Mouse (Mus musculus) liver, postnatal 0 days (tissue): ENCODE results near the gene Rbfox1.

ENCODE experiments used
- CTCF ChIP-seq: sonication (generic); IDR thresholded peaks from 2 replicates; pipeline ENCODE4 v1.5.1; 2016; ENCODE audit warnings: antibody characterized with exemption, low read depth
- EP300 ChIP-seq: IDR thresholded peaks from 2 replicates; pipeline ENCODE4 v1.6.1; 2016; ENCODE audit warnings: antibody characterized with exemption, low read depth, mild to moderate bottlenecking

DNA sequence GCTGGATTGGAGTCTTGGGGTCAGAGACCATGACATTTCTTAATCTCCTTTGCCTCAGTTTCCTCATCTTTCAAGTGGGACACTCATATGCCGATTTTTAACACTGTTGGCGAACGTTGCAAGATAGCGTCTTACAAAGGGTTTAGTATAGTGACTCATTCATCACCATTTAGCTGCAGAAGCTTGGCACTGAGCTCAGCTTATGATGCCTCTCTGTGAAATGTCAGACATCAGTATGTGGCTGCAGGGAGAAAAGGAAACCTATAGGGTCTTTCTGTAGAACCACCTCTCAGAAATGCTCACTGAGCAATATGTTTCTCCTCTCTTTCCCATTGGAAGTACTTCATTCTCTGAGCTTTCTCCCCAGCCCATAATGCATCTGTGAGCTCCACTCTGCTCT is 356.2 kb downstream of the Rbfox1 start:
- TF ChIP-seq CTCF = no peak
- no peak for TF ChIP-seq EP300
